Mouse (Mus musculus): ENCODE measurements at regions not wholly inside any gene's neighbourhood (a gene's known extent, or its start where the extent isn't known, plus 50 kb on each side); places are given as distances from the start of the nearest gene placed in this dataset.
A peak's percentile ranks its signal among the peaks of the same experiment; 100 is the strongest.
"Not testable (repeated sequence)": the region's sequence is repeated elsewhere in the genome, so short reads cannot be mapped to it uniquely, and the experiment has no call there.

DNA sequence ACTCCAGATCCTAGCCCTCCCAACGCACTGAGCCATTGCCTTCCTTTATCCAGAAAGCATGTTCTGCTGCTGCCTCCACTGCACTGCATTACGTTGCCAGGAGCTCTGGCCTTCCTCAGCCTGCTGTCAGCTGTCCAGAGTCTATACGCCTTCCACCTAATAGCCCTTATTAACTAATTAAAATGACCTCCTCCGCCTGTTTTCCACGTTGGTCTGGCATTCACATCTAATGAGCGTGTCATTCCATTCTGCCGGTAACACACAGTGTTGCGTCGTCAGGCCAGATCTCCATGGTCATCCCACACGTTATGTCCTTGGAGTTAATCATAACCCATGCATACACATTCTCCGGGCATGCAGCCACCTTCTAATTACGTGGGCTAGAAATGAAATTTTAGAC, 56.7 kb upstream of the Med4 start:
- no peak for DNase-seq

DNA sequence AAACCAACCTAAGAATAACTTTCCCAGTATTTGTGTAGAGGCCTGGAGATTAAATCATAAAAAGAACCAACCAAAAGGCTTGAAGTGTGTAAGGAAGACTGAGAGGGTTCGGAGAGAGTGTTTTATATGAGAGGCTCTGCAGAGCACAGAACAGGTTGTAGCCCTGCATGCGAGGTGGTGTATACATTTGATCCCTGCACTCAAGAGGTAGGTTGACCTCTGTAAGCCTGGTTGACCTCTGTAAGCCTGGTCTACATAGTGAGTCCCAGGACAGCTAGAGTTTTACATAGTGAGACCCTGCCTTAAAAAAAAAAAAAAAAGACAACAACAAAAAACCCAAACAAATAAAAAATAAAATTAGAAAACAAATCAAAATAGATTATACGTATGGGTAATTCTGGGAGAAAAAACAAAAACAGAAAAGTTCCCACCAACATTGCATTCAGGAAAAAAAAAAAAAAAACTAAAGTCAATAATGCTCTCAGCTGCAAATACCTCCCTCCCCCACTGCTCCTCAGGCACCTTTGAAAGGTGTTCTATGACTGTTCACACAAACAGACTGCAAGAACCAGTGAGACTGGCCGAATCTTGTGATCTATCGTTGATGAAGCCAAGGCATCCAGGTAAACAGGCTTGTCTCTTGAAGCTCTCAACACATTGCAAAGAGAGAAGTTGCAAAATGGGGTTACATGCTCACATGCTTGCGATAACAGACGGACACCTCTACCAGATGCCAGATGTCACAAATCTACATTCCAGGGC, 57.3 kb upstream of the Med4 start:
- DNase-seq = no peak

DNA sequence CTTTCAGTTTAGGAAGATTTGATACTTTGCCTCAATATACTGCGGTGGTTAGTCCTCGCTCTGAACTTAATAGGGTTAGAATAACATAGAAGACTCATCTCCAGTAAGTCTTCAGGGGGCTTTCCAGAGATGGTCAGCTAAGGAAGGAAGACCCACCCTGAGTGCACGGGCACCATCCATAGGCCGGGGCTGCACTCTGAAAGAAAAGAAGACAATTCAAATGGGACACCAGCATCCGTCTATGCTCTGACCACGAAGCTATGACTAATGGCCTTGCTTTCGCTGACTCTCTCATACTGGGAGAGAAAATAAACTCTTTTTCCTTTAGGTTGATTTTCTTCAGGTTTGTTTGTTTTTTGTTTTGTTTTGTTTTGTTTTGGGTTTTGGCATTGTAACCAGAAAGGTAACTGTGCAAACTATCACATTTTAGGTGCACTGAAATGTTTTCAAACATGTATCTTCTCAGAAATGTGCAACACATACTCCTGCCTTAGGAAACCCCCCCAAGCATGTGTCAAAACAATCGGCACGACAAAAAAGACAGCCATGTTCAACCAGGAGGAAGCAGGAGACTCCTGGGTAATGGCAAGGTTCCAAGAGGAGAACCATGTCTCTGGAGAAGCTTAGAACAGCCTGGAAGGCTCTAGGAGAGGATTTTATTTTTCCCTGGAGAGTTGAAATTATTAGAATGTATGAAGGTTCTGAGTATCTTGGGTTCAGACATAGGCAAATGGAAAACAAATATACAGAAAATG, 58.4 kb upstream of the Med4 start:
- no peak for DNase-seq

DNA sequence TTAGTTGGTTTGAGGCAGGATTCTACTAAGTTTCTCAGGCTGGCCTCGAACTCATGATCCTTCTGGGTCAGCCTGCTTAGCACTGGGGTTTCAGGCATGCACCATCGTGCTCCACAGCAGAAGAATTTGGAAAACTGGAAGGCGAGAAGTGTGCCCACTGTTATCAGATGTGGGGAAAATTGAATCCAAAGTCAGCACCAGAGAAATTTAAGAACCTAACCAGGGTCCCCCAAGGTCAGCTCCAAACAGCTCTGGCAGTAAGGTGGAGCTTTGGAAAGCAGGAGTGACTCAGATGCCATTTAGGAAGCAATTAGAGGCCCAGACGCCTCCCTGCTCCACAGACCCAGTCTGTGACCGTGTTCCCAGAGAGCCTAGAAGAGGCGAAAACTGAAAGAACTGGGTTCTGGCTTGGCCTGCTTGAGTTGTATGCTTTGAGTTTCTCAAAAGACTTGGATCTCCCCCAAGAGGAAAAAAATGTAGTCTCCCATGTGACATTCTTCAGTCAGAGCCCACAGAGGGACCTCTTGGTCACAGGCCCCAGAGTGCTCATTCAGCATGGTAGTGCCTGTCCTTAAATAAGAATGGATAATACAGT, 59.8 kb upstream of the Med4 start:
- no peak for DNase-seq

DNA sequence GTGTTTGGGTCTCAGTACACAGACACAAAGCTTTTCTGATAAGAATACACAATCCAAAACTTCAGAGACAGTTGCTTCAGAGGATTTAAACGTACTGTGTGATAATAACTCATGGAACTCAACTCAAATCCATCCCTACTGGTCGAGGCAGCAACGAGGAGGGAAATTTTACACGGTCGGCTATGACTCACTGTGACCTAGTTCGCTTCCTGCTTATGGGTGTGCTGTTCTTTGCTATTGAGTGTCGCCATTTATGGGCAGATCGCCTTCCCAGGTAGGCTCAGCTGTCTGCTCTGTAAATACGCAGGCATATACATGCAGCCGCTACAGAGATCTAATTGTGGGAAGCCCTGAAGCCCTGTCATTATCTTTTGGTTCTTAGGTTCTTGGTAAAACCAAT, 60.7 kb upstream of the Med4 start:
- no peak for DNase-seq

DNA sequence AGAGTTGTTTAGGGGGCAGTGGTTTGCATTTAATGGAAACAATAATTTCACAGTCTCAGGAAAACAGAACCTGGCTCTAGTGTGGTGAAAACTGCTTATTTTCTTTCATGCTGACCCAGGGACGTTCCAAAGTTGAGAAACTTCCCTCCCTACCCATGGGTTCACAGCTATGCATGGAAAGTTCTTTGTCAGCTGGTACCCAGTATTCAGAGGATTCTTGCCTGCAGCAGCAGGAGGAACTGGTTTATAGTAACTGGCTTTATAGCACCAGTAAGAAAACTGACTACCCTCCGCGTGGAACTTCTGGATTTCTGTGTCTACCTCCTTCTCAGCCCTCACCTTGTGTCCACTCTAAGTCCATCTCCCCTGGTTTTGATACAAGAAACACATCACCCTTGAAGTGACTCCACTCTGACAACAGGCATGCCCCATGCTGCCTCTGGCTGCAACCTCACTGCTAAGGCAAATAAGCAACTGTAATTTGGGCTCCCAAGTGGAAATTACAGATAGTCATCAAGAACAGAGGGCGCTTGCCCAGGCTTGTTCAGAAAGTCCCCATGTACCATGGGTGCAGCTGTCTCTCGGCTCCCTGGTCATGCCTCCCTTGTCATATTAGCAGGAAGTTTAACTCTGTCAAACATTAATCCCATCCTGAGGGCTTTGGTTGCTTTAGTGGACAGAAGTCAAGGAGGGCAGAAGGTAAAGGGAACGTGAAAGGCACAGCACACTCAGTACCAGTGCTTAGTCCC, 60.6 kb upstream of the Itm2b start:
- DNase-seq = no peak

DNA sequence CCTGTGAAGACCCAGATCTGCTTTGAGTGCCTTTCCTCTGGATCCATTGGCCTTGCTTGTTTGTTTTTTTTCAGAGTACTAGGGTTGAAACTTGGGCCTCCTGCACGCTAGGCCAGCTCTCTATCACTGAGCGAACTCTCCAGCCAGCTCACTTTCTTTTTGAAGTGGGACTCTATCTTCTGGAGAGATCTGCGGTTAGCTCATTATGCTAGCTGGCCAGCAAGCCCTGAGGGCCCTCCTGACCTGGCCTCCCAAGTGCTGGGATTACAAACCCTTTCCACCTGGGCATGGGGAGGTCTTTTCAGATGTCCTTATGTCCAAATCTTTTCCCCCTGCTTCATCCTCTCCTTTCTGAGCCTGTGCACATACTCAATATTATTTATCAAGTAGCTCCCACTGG, 59.6 kb upstream of the Itm2b start:
- no peak for DNase-seq

DNA sequence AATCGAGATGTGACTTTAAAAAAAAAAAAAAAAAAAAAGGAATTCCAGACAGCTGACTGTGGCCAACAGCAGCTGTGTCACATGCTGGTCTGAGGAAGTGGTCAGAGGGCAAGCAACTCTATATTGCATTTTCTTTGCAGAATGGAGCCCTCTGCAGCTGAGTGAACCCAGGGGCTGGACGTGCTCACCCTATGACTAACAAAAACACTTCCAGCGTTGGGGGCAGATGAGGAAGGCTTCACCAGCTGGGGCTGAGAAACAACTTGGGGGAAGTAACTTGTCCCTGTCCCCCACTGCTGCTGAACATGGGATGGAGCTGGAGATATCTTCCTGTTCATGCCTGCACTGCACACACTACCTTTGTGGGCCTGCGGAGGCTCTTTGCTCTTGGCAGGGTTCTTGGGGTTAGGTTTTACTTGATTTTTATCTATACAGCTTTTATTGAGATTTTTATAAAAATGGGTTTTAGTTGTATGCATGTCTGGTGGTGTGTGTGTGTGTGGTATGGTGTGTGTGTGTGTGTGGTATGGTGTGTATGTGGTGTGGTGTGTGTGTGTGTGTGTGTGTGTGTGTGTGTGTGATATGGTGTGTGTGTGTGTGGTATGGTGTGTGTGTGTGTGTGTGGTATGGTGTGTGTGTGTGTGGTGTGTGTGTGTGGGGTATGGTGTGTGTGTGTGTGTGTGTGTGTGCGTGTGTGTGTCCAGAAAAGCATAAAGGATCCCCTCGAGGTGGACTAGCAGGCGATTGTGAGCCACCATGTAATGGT, 57.0 kb upstream of the Itm2b start:
- DNase-seq = peak; percentile 75

DNA sequence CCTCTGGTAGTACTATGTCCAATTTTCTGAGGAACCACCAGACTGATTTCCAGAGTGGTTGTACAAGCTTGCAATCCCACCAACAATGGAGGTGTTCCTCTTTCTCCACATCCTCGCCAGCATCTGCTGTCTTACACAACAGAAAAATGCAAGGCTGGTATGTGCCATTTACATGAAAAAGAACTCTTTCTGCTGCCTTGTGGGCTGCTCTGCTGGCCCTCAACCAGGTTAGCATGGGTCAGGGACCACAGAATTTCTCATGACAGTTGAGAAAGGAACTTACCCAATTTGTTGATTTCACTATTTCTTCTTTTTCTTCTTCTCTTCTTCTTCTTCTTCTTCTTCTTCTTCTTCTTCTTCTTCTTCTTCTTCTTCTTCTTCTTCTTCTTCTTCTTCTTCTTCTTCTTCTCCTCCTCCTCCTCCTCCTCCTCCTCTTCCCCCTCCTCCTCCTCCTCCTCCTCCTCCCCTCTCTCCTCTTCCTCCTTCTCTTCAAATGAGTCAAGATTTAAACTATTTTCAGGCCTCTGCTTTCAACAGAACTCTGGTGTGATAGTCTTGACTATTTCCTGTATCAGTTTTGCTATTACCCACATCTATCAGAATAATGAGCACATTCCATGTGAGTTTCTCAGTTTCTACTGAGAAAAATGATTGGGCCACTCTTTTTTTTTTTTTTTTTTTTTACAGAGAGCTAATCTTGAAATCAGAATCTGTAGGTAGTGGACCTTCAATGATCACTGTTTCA, 56.3 kb upstream of the Itm2b start:
- DNase-seq = not testable (repeated sequence)

DNA sequence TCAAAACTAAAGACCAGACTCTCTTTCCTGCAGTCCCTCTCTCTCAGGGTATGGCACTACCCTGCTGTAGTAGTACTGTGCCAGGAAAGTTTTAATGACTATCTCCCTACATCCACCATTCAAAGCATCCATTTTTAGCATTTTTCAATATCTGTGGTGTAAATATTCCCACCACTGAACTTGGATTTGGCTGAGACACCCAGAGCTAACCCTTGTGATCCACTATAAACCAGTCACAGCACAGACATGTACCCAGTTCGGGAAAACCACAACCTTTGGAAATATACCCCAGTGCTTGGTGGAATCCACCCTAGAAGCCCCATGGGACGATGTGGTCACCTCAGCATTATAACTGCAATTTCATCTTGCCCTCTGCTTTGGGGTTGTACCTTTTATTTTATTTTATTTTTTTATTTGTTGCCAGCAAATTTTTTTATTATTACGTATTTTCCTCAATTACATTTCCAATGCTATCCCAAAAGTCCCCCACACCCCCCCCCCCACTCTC, 54.8 kb upstream of the Itm2b start:
- no peak for DNase-seq

DNA sequence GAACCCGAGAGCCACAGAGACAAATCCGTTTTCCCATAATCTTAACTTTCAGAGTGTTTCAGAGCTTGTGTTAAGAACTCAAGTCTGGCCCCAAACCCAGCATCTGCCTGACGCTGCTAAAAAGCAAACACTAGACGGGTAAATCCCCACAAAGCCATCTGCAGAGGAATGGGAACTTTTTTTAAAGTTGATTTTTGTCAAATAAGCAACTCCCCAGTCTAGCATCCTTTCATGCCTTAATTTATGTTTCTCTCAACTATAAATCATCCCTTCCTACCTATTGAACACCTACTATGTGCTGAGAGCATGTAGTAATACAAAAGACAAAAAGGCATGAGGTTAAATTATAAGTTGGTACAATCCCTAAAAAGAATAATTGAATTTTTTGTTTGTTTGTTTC, 50.8 kb upstream of the Itm2b start:
- no peak for DNase-seq

Data from layer of hippocampus, adult 9-11 months (tissue).